Mouse (Mus musculus) bone marrow macrophage, adult 2 months (primary cell): ENCODE results near the gene Bcl2l11.

Source experiments
- CTCF ChIP-seq: IDR thresholded peaks from 2 replicates; pipeline ENCODE4 v1.5.1; 2012; ENCODE audit warnings: low read depth, mild to moderate bottlenecking, low read length, moderate library complexity
- POLR2A ChIP-seq: IDR thresholded peaks from 2 replicates; pipeline ENCODE4 v1.6.1; 2012; ENCODE audit warnings: mild to moderate bottlenecking, low read depth, low read length, borderline replicate concordance

- TF ChIP-seq POLR2A (no peak), CTCF (no peak)
Measured at GRCm38 (mm10) chr2:128188461-128188860, 62.6 kb downstream of the Bcl2l11 start.
